Mouse (Mus musculus): ENCODE data around the gene Ubac2.

- no peak for TF ChIP-seq CTCF (IDR thresholded peaks at IDR 0.05; ENCODE audit: low read depth, low read length)
- no peak for TF ChIP-seq TAL1 (conservative IDR thresholded peaks at IDR 0.05; ENCODE audit: low read depth, low read length)
- no peak for TF ChIP-seq GATA1 (IDR thresholded peaks at IDR 0.05; ENCODE audit: borderline replicate concordance, low read length)
- no peak for TF ChIP-seq POLR2AphosphoS5 (IDR thresholded peaks at IDR 0.05; ENCODE audit: insufficient replicate concordance, low read depth, low read length)
Observed at GRCm38 (mm10) chr14:122013417-122013951, 135.1 kb downstream of the Ubac2 start.
